Comparison of ENCODE assay signal across 23 mouse cellular contexts in genomic region chr8:122856288-122856687, GRCm38 (mm10). TPM values are rescaled to one million over a fixed set of nuclear protein-coding genes. Genes with fewer than 3 reads are reported as not detected.
A peak's percentile ranks its signal among the peaks of the same experiment; 100 is the strongest.
DNase-seq lines count a peak whose midpoint lies in the region; ATAC-seq and TF ChIP-seq lines count a peak whose summit lies in the region.
"Had no signal": no experiment of that assay in that cellular context is flagged by ENCODE, and none has a peak within 500 bp of the region (broad histone marks: within the 10 kb centered on the region; RNA-seq: fewer than 3 reads in every experiment).

No protein-coding gene starts in this region.

- H3K27me3 ChIP-seq in liver, adult 2 months (ENCODE audit: control insufficient read depth, insufficient read depth, low read length) = no peaks in the 10 kb centered on the region
- no peaks in the 10 kb centered on the region for H3K27me3 ChIP-seq in liver, postnatal 0 days (ENCODE audit: insufficient read depth, low read length)
- H3K27me3 ChIP-seq: embryonic facial prominence, embryonic 12.5 days; forebrain, embryonic 15.5 days had no signal

- H3K79me2 ChIP-seq in liver, adult 2 months (ENCODE audit: control insufficient read depth, insufficient read depth, low read length) = no peaks in the 10 kb centered on the region

- H3K27ac ChIP-seq in liver, adult 2 months (replicated peaks; ENCODE audit: insufficient read depth, low read depth, low read length) = no peak overlapping the region
- no peak overlapping the region for H3K27ac ChIP-seq in liver, postnatal 0 days (ENCODE audit: low read depth)
- H3K27ac ChIP-seq: embryonic facial prominence, embryonic 10.5 days; embryonic facial prominence, embryonic 12.5 days; forebrain, embryonic 13.5 days; forebrain, embryonic 15.5 days had no signal

- no peaks in the 10 kb centered on the region for H3K36me3 ChIP-seq in liver, adult 2 months (ENCODE audit: control insufficient read depth, insufficient read depth, low read length)
- H3K36me3 ChIP-seq in liver, postnatal 0 days (replicated peaks; ENCODE audit: insufficient read depth, low read length) = no peaks in the 10 kb centered on the region
- H3K36me3 ChIP-seq: embryonic facial prominence, embryonic 10.5 days; embryonic facial prominence, embryonic 12.5 days; forebrain, embryonic 15.5 days; G1E had no signal

- no peak for TF ChIP-seq CTCF in liver, adult 2 months (IDR thresholded peaks at IDR 0.05; ENCODE audit: low read depth, low read length)
- no peak for TF ChIP-seq CTCF in liver, postnatal 0 days (IDR thresholded peaks at IDR 0.05; ENCODE audit: low read depth)

- no peak overlapping the region for H3K4me3 ChIP-seq in liver, adult 2 months (ENCODE audit: insufficient read depth, low read depth, low read length)
- H3K4me3 ChIP-seq in liver, postnatal 0 days (ENCODE audit: low read depth, low read length) = no peak overlapping the region
- H3K4me3 ChIP-seq: embryonic facial prominence, embryonic 10.5 days; embryonic facial prominence, embryonic 12.5 days; forebrain, embryonic 13.5 days; forebrain, embryonic 15.5 days had no signal

- no peak for TF ChIP-seq POLR2A in liver, adult 2 months (IDR thresholded peaks at IDR 0.05; ENCODE audit: extremely low read depth, insufficient read depth, low read length)

- WGBS in liver, adult 2 months = 70% methylated on average over 8 of the region's 8 CpGs
- WGBS in liver, postnatal 0 days (ENCODE audit: insufficient replicate concordance) = 76% methylated on average over 8 of the region's 8 CpGs

- H3K9me3 ChIP-seq in liver, postnatal 0 days (ENCODE audit: low read length) = no peaks in the 10 kb centered on the region
- H3K9me3 ChIP-seq: embryonic facial prominence, embryonic 10.5 days; embryonic facial prominence, embryonic 12.5 days; forebrain, embryonic 13.5 days; forebrain, embryonic 15.5 days; G1E had no signal

- ATAC-seq in liver, postnatal 0 days = no peak
- ATAC-seq: activated CD4-positive, CD25-positive, alpha-beta regulatory T cell, adult 4 months; CD4-positive, CD25-positive, alpha-beta regulatory T cell, adult 4 months; forebrain, embryonic 13.5 days; forebrain, embryonic 15.5 days; forebrain, postnatal 0 days; Patski had no signal

- peak; percentile 59 for DNase-seq in cerebellum, adult 11-12 months
- DNase-seq in cerebellum, postnatal 14 days = no peak
- DNase-seq in cerebellum, adult 9-10 months = peak; percentile 71
- DNase-seq in cerebellum, adult 18-20 months = no peak
- DNase-seq in liver, adult 2 months (ENCODE audit: extremely low read depth, low read depth, low spot score) = peak; percentile 50
- DNase-seq in liver, postnatal 0 days = no peak
- DNase-seq: adrenal gland, adult 8-10 months; adrenal gland, postnatal 14 days; adrenal gland, postnatal 36 days; B cell, adult 2 months; cerebellum, adult 11 months; cerebellum, postnatal 10 days; cerebellum, postnatal 36 days; forebrain, postnatal 0 days had no signal

- no peak for TF ChIP-seq EP300 in liver, postnatal 0 days (IDR thresholded peaks at IDR 0.05; ENCODE audit: low read depth)

- no peak overlapping the region for H3K9ac ChIP-seq in liver, adult 2 months (ENCODE audit: low read depth, low read length)
- H3K9ac ChIP-seq in liver, postnatal 0 days (replicated peaks) = no peak overlapping the region
- H3K9ac ChIP-seq: embryonic facial prominence, embryonic 12.5 days; forebrain, embryonic 13.5 days; forebrain, embryonic 15.5 days; forebrain, postnatal 0 days had no signal

- H3K4me2 ChIP-seq in liver, postnatal 0 days (ENCODE audit: low read depth, low read length) = no peak overlapping the region
- H3K4me2 ChIP-seq: embryonic facial prominence, embryonic 12.5 days; forebrain, embryonic 13.5 days; forebrain, embryonic 15.5 days had no signal

- peaks cover 21% of the 10 kb centered on the region for H3K4me1 ChIP-seq in liver, adult 2 months (ENCODE audit: control insufficient read depth, insufficient read depth, low read length)
- H3K4me1 ChIP-seq in liver, postnatal 0 days (ENCODE audit: insufficient read depth) = no peaks in the 10 kb centered on the region

RNA-seq across cellular contexts. Expression of gene Cdh15, which starts 8.5 kb away (rescaled TPM):
- total RNA-seq in liver, adult 2 months (2014; rRNA removed) = 0.07 TPM in 1 of 2 replicates, not detected in the other
- polyA plus RNA-seq in liver, adult 2 months (2012; rRNA removed) = 0.06 and 0.11 TPM in 2 replicates
- 0.05 TPM in 1 of 2 replicates, not detected in the other for polyA plus RNA-seq in liver, postnatal 0 days (2015; fragmentation: Nextera tagmentation; extraction: Ambion mirVana)
- total RNA-seq: CH12.LX, G1E had no signal
- polyA plus RNA-seq: G1E had no signal

Comparison
In these comparisons a context has a peak if more than half of its experiments do, and no peak if none do; other contexts are left out.
1. DNase-seq: peak in cerebellum, adult 11-12 months (single experiment), cerebellum, adult 9-10 months (single experiment) and liver, adult 2 months (single experiment); none in cerebellum, postnatal 14 days (0 of 2), cerebellum, adult 18-20 months (0 of 2) and liver, postnatal 0 days (single experiment).